Comparison of ENCODE assay signal across 14 mouse cellular contexts in genomic region chr4:104043441-104043840, GRCm38 (mm10).
"Had no signal": no experiment of that assay in that cellular context is flagged by ENCODE, and none has a peak within 500 bp of the region (broad histone marks: within the 10 kb centered on the region; RNA-seq: fewer than 3 reads in every experiment).

No protein-coding gene starts in this region.

- H3K4me3 ChIP-seq: left cerebral cortex, adult 2 months; limb, embryonic 15.5 days; liver, embryonic 12.5 days; lung, embryonic 15.5 days; myocyte; neural tube, embryonic 15.5 days had no signal

- H3K9ac ChIP-seq: limb, embryonic 15.5 days; liver, embryonic 12.5 days; lung, embryonic 15.5 days; neural tube, embryonic 15.5 days had no signal

- H3K27me3 ChIP-seq: limb, embryonic 15.5 days; liver, embryonic 12.5 days; lung, embryonic 15.5 days; neural tube, embryonic 15.5 days had no signal

- H3K9me3 ChIP-seq: limb, embryonic 15.5 days; liver, embryonic 12.5 days; lung, embryonic 15.5 days; neural tube, embryonic 15.5 days had no signal

- H3K27ac ChIP-seq: kidney, postnatal 0 days; left cerebral cortex, adult 2 months; limb, embryonic 15.5 days; liver, embryonic 12.5 days; neural tube, embryonic 15.5 days had no signal

- DNase-seq: kidney, adult 11 months; kidney, adult 9 months; kidney, postnatal 36 days; midbrain, embryonic 14.5 days; right cerebral cortex, adult 18-20 months; right cerebral cortex, postnatal 25 days; thymus, postnatal 36 days had no signal

- H3K36me3 ChIP-seq: limb, embryonic 15.5 days; liver, embryonic 12.5 days; lung, embryonic 15.5 days; neural tube, embryonic 15.5 days had no signal

- H3K4me2 ChIP-seq: limb, embryonic 15.5 days; liver, embryonic 12.5 days; lung, embryonic 15.5 days; neural tube, embryonic 15.5 days had no signal

- H3K4me1 ChIP-seq: limb, embryonic 15.5 days; liver, embryonic 12.5 days; neural tube, embryonic 15.5 days had no signal

- ATAC-seq: liver, embryonic 12.5 days had no signal
